Mouse (Mus musculus) stomach, embryonic 16.5 days (tissue): ENCODE data around the gene Josd2. TPM values are rescaled to one million over a fixed set of nuclear protein-coding genes. Genes with fewer than 3 reads are reported as not detected.

Experiments
- ATAC-seq: fragments of 200-750 bp; cut with Nextera tagmentation; 2 replicates; pipeline ENCODE4 v1.8.0; 2017; ENCODE audit warnings: moderate number of reproducible peaks, moderate TSS enrichment; ENCODE audit not compliant: insufficient read depth, low FRiP score
- H3K27ac ChIP-seq: fragments of 300-500 bp; sonication (generic); 2 replicates; pipeline ENCODE4 v1.5.1; 2014; ENCODE audit warnings: low read length
- H3K27me3 ChIP-seq: fragments of 300-500 bp; sonication (generic); 2 replicates; pipeline ENCODE4 v1.6.1; 2014; ENCODE audit warnings: low read length, control low read depth, mixed read lengths; ENCODE audit not compliant: control insufficient read depth, insufficient read depth
- H3K36me3 ChIP-seq: fragments of 300-500 bp; sonication (generic); 2 replicates; pipeline ENCODE4 v1.6.1; 2014; ENCODE audit warnings: low read length; ENCODE audit not compliant: control insufficient read depth, insufficient read depth
- H3K4me1 ChIP-seq: fragments of 300-500 bp; sonication (generic); 2 replicates; pipeline ENCODE4 v1.6.1; 2014; ENCODE audit warnings: low read length, control low read depth, mixed read lengths; ENCODE audit not compliant: control insufficient read depth, insufficient read depth
- H3K4me2 ChIP-seq: fragments of 300-500 bp; sonication (generic); 2 replicates; pipeline ENCODE4 v1.6.1; 2014; ENCODE audit warnings: low read depth, low read length, mixed read lengths
- H3K4me3 ChIP-seq: fragments of 300-500 bp; sonication (generic); replicated peaks from 2 replicates; pipeline ENCODE4 v1.5.1; 2014; ENCODE audit warnings: mild to moderate bottlenecking, low read length
- H3K9ac ChIP-seq: fragments of 300-500 bp; sonication (generic); 2 replicates; pipeline ENCODE4 v1.6.1; 2014; ENCODE audit warnings: low read length
- H3K9me3 ChIP-seq: fragments of 300-500 bp; sonication (generic); replicated peaks from 2 replicates; pipeline ENCODE4 v1.6.1; 2016; ENCODE audit warnings: low read length, control low read depth; ENCODE audit not compliant: control insufficient read depth
- WGBS: fragments of 180-500 bp; shearing (Covaris S2); extraction: QIAGEN DNeasy Blood & Tissue Kit; methylation state at CpG from one replicate; pipeline ENCODE4 v1.1.7; 2014; 5-methylcytosine and 5-hydroxymethylcytosine counted together
- polyA plus RNA-seq: library from polyadenylated mRNA; unstranded; fragments of >200 nt; fragmentation: Nextera tagmentation; extraction: Ambion mirVana; gene quantifications from 2 replicates; pipeline ENCODE4 v1.2.1, GENCODE M21; 2015

The Josd2 gene
- polyA plus RNA-seq, 1 experiment from 2014 or later: 88.0 TPM

GRCm38 (mm10) chr7:44475046-44475614 is 7.3 kb downstream of the Josd2 start:
- no peak for ATAC-seq
- Histone ChIP-seq H3K9me3 (no peaks in the 10 kb centered on the region), H3K27me3 (peaks cover 4% of the 10 kb centered on the region; the same call in 1 of the 2 replicates), H3K4me2 (no peak overlapping the region), H3K27ac (no peak overlapping the region), H3K4me3 (no peak overlapping the region), H3K36me3 (no peaks in the 10 kb centered on the region), H3K9ac (no peak overlapping the region), H3K4me1 (peaks cover 3% of the 10 kb centered on the region; the same call in 1 of the 2 replicates)
- 23% methylated on average over 5 of the region's 5 CpGs for WGBS

DNA sequence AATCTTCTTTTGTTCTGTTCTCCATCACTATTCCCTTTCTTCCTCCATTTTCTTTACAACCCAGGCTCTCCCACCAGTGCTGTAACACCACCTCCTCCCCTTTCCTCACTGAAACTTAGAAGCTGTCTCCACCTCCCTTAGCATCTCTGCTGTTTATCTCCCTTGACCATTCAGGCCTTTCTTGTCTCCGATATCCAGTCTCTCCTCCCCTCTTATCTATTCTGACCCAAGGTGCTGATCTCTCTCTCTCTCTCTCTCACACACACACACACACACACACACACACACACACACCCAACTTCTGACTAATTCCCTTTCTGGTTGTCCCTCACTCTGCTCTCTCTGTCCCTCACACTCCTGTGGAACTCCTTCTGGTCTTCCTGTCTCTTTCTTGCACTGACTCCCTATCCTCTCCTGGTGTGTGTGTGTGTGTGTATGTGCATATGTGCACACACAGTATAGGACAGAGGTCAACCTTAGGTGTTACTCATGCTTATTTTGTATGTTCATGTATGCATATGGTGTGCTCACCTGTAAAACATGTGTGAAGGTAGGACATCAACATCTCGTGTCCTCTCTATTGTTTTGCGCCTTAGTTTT is 15.2 kb downstream of the Josd2 start:
- Histone ChIP-seq H3K27ac (no peak overlapping the region), H3K9ac (no peak overlapping the region), H3K4me1 (no peaks in the 10 kb centered on the region), H3K36me3 (no peaks in the 10 kb centered on the region), H3K27me3 (no peaks in the 10 kb centered on the region; the same call in 1 of the 2 replicates), H3K4me2 (no peak overlapping the region), H3K4me3 (no peak overlapping the region), H3K9me3 (no peaks in the 10 kb centered on the region)
- WGBS: 59% methylated on average over 3 of the region's 3 CpGs
- peak; percentile 42; the same call in 1 of the 2 replicates for ATAC-seq

- 100% methylated on average over 1 of the region's 1 CpGs for WGBS
- no peak overlapping the region for H3K27ac ChIP-seq
- no peak overlapping the region for H3K4me3 ChIP-seq
- no peak overlapping the region for H3K4me2 ChIP-seq
- no peaks in the 10 kb centered on the region for H3K9me3 ChIP-seq
- H3K36me3 ChIP-seq: no peaks in the 10 kb centered on the region
- H3K4me1 ChIP-seq: no peaks in the 10 kb centered on the region
- H3K9ac ChIP-seq: no peak overlapping the region
- no peaks in the 10 kb centered on the region; the same call in 1 of the 2 replicates for H3K27me3 ChIP-seq
- no peak for ATAC-seq
Observed at GRCm38 (mm10) chr7:44484109-44484508, 16.3 kb downstream of the Josd2 start.

GRCm38 (mm10) chr7:44484841-44485571 is 17.2 kb downstream of the Josd2 start:
- Histone ChIP-seq H3K27me3 (no peaks in the 10 kb centered on the region; the same call in 1 of the 2 replicates), H3K4me3 (no peak overlapping the region), H3K4me2 (no peak overlapping the region), H3K4me1 (no peaks in the 10 kb centered on the region), H3K27ac (no peak overlapping the region), H3K36me3 (no peaks in the 10 kb centered on the region), H3K9ac (no peak overlapping the region), H3K9me3 (no peaks in the 10 kb centered on the region)
- peak; percentile 56 for ATAC-seq
- WGBS: 36% methylated on average over 5 of the region's 5 CpGs

- no peak overlapping the region for H3K27ac ChIP-seq
- no peak for ATAC-seq
- no peaks in the 10 kb centered on the region for H3K9me3 ChIP-seq
- no peak overlapping the region for H3K4me2 ChIP-seq
- no peaks in the 10 kb centered on the region for H3K4me1 ChIP-seq
- H3K9ac ChIP-seq: no peak overlapping the region
- 73% methylated on average over 7 of the region's 7 CpGs for WGBS
- no peaks in the 10 kb centered on the region for H3K36me3 ChIP-seq
- no peaks in the 10 kb centered on the region; the same call in 1 of the 2 replicates for H3K27me3 ChIP-seq
- H3K4me3 ChIP-seq: no peak overlapping the region
Observed at GRCm38 (mm10) chr7:44485572-44486195, 17.9 kb downstream of the Josd2 start.

GRCm38 (mm10) chr7:44486927-44487575 is 19.3 kb downstream of the Josd2 start:
- 64% methylated on average over 13 of the region's 13 CpGs for WGBS
- no peak for ATAC-seq
- Histone ChIP-seq H3K36me3 (peaks cover 4% of the 10 kb centered on the region; the same call in 1 of the 2 replicates), H3K4me2 (no peak overlapping the region), H3K4me1 (no peaks in the 10 kb centered on the region), H3K9me3 (no peaks in the 10 kb centered on the region), H3K9ac (no peak overlapping the region), H3K4me3 (no peak overlapping the region), H3K27ac (no peak overlapping the region), H3K27me3 (no peaks in the 10 kb centered on the region)

GRCm38 (mm10) chr7:44487936-44488335 is 20.2 kb downstream of the Josd2 start:
- H3K27ac ChIP-seq: no peak overlapping the region
- no peak overlapping the region for H3K4me3 ChIP-seq
- no peaks in the 10 kb centered on the region for H3K27me3 ChIP-seq
- H3K36me3 ChIP-seq: peaks cover 10% of the 10 kb centered on the region; the same call in 1 of the 2 replicates
- WGBS: 86% methylated on average over 7 of the region's 7 CpGs
- ATAC-seq: no peak
- no peaks in the 10 kb centered on the region for H3K4me1 ChIP-seq
- no peak overlapping the region for H3K9ac ChIP-seq
- no peaks in the 10 kb centered on the region for H3K9me3 ChIP-seq
- no peak overlapping the region for H3K4me2 ChIP-seq

DNA sequence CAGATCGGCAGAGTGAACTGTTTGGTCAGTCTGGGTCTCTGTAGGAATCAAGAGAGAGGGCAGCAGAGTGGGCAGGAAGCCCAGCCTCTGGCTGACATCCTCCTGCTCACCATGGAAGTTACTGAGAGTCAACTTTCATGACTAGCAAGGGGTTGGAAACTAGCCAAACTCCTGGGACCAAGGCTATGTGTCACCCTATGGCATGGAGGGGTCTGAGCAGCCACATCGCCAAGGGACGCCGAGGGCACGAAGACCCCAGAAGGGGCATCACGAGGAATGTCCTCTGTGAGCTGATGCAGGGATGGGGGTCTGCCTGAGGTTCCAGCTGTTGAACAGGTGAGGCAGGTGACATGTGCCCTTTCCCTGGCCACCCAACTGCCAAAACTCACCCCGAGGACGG is 20.8 kb downstream of the Josd2 start:
- no peak overlapping the region for H3K9ac ChIP-seq
- WGBS: 88% methylated on average over 8 of the region's 8 CpGs
- no peak for ATAC-seq
- no peak overlapping the region for H3K4me2 ChIP-seq
- H3K4me1 ChIP-seq: no peaks in the 10 kb centered on the region
- H3K27me3 ChIP-seq: no peaks in the 10 kb centered on the region
- no peak overlapping the region for H3K4me3 ChIP-seq
- no peak overlapping the region for H3K27ac ChIP-seq
- H3K36me3 ChIP-seq: peaks cover 10% of the 10 kb centered on the region; the same call in 1 of the 2 replicates
- no peaks in the 10 kb centered on the region for H3K9me3 ChIP-seq
